Mouse (Mus musculus) CH12.LX (cell line): Measurements from ENCODE around the gene BC035044. TPM values are rescaled to one million over a fixed set of nuclear protein-coding genes. Genes with fewer than 3 reads are reported as not detected.
"Not testable (repeated sequence)": the region's sequence is repeated elsewhere in the genome, so short reads cannot be mapped to it uniquely, and the experiment has no call there.

Source experiments
- DNase-seq: peaks from one replicate; pipeline ENCODE4 v3.0.0-alpha.2; 2013; ENCODE audit errors: extremely low read depth
- H3K27ac ChIP-seq: 2 replicates; pipeline ENCODE4 v1.5.1; 2012; ENCODE audit warnings: low read depth, mild to moderate bottlenecking, control low read depth, moderate library complexity; ENCODE audit not compliant: insufficient read depth
- H3K27me3 ChIP-seq: replicated peaks from 2 replicates; pipeline ENCODE3; 2012; ENCODE audit warnings: inconsistent platforms
- H3K36me3 ChIP-seq, 2 experiments: replicated peaks in 1 of 2; 2 replicates each; pipeline versions ENCODE3 to v1.6.1; 2012; ENCODE audit warnings: inconsistent platforms in 1 of 2, low read length in 1 of 2, mild to moderate bottlenecking in 1 of 2, mixed read lengths in 1 of 2, moderate library complexity in 1 of 2; ENCODE audit not compliant: control insufficient read depth in 1 of 2, insufficient read depth in 1 of 2
- H3K4me1 ChIP-seq, 2 experiments: 2 replicates each; pipeline ENCODE4 v1.6.1; 2012; ENCODE audit warnings: inconsistent platforms in 1 of 2, moderate library complexity in 1 of 2; ENCODE audit not compliant: insufficient read depth in 2 of 2, control insufficient read depth in 1 of 2
- H3K4me2 ChIP-seq: 2 replicates; pipeline ENCODE4 v1.6.1; 2012; ENCODE audit warnings: low read depth, mild to moderate bottlenecking, control low read depth; ENCODE audit not compliant: poor library complexity, insufficient read depth, severe bottlenecking
- H3K4me3 ChIP-seq, 3 experiments: fragments of 150-350 bp in 1 of 3; sonication (generic) in 1 of 3; replicated peaks in 1 of 3; 2 replicates each; pipeline versions ENCODE3 to v1.5.1; 2011 to 2012; ENCODE audit warnings: low read depth in 2 of 3, low read length in 2 of 3, mild to moderate bottlenecking in 2 of 3, moderate library complexity in 2 of 3, control low read depth in 1 of 3, improper control_type of control experiment in 1 of 3, inconsistent platforms in 1 of 3, mixed read lengths in 1 of 3; ENCODE audit not compliant: poor library complexity in 1 of 3
- H3K79me2 ChIP-seq: replicated peaks from 2 replicates; pipeline ENCODE4 v1.6.1; 2012; ENCODE audit warnings: mild to moderate bottlenecking, moderate library complexity; ENCODE audit not compliant: control insufficient read depth, poor library complexity, insufficient read depth, severe bottlenecking; ENCODE audit errors: extremely low read depth
- H3K9ac ChIP-seq: 2 replicates; pipeline ENCODE4 v1.6.1; 2012; ENCODE audit warnings: low read depth, mild to moderate bottlenecking, control low read depth, moderate library complexity; ENCODE audit not compliant: insufficient read depth
- H3K9me3 ChIP-seq: replicated peaks from 2 replicates; pipeline ENCODE3; 2012; ENCODE audit warnings: low read length, inconsistent platforms, mixed read lengths
- CTCF ChIP-seq, 2 experiments: IDR thresholded peaks in 1 of 2; conservative IDR thresholded peaks in 1 of 2; 2 replicates each; pipeline ENCODE4 v1.5.1; 2011 to 2012; ENCODE audit warnings: low read depth in 2 of 2, low read length in 2 of 2, improper control_type of control experiment in 1 of 2, inconsistent platforms in 1 of 2, mild to moderate bottlenecking in 1 of 2, moderate library complexity in 1 of 2
- ELF1 ChIP-seq: IDR thresholded peaks from 2 replicates; pipeline ENCODE4 v1.6.1; 2014; ENCODE audit warnings: low read depth, mild to moderate bottlenecking, inconsistent platforms, low read length, improper control_type of control experiment
- JUN ChIP-seq: IDR thresholded peaks from 2 replicates; pipeline ENCODE4 v1.6.1; 2011; ENCODE audit warnings: low read depth, mild to moderate bottlenecking, low read length, improper control_type of control experiment, moderate library complexity; ENCODE audit not compliant: insufficient read depth
- JUND ChIP-seq: conservative IDR thresholded peaks from 2 replicates; pipeline ENCODE4 v1.6.1; 2011; ENCODE audit warnings: low read depth, low read length, improper control_type of control experiment
- KAT2A ChIP-seq: IDR thresholded peaks from 2 replicates; pipeline ENCODE4 v1.6.1; 2012; ENCODE audit warnings: low read length, improper control_type of control experiment, inconsistent platforms; ENCODE audit not compliant: insufficient replicate concordance
- MAFK ChIP-seq: IDR thresholded peaks from 2 replicates; pipeline ENCODE4 v1.6.1; 2011; ENCODE audit warnings: low read length, improper control_type of control experiment; ENCODE audit not compliant: insufficient replicate concordance
- NRF1 ChIP-seq: IDR thresholded peaks from 2 replicates; pipeline ENCODE4 v1.6.1; 2014; ENCODE audit warnings: low read depth, mild to moderate bottlenecking, inconsistent platforms, low read length, improper control_type of control experiment, moderate library complexity
- POLR2A ChIP-seq: IDR thresholded peaks from 2 replicates; pipeline ENCODE4 v1.6.1; 2011; ENCODE audit warnings: low read depth, mild to moderate bottlenecking, improper control_type of control experiment, low read length
- SIN3A ChIP-seq: IDR thresholded peaks from 2 replicates; pipeline ENCODE4 v1.6.1; 2012; ENCODE audit warnings: low read length, improper control_type of control experiment, inconsistent platforms
- SMC3 ChIP-seq: IDR thresholded peaks from 2 replicates; pipeline ENCODE4 v1.6.1; 2011; ENCODE audit warnings: low read depth, low read length, improper control_type of control experiment
- TBP ChIP-seq: conservative IDR thresholded peaks from 2 replicates; pipeline ENCODE4 v1.6.1; 2011; ENCODE audit warnings: low read depth, low read length, improper control_type of control experiment
- ZNF384 ChIP-seq: IDR thresholded peaks from 2 replicates; pipeline ENCODE4 v1.6.1; 2012; ENCODE audit warnings: low read depth, low read length, improper control_type of control experiment, inconsistent platforms
- dilution Hi-C: fragments of 300-500 bp; cut with MboI; formaldehyde crosslinking; loops from 2 replicates; pipeline ENCODE4 v1.14.3; 2020; ENCODE audit warnings: low sequenced_read_pairs; ENCODE audit not compliant: extremely low pct_unique_long_range_greater_than_20kb, extremely low pct_ligation_motif_present
- in situ Hi-C: fragments of 300-500 bp; cut with MboI; formaldehyde crosslinking; loops from 3 replicates; pipeline ENCODE4 v1.14.3; 2019; ENCODE audit warnings: low sequenced_read_pairs, low pct_ligation_motif_present, low pct_unique_long_range_greater_than_20kb, mixed read lengths
- polyA plus RNA-seq: library from polyadenylated mRNA; unstranded; fragments of >175 nt; gene quantifications from 2 replicates; pipeline ENCODE4 v1.2.1, GENCODE M21; 2012; ENCODE audit warnings: low read depth; ENCODE audit not compliant: insufficient read length
- total RNA-seq, 2 experiments: library from RNA; depleted of rRNA; stranded (reverse); fragments of 300-350 nt in 1 of 2; fragments of >200 nt in 1 of 2; gene quantifications; 2 replicates each; pipeline ENCODE4 v1.2.3; 2012 to 2014

Gene BC035044
- total and polyA plus RNA-seq, 3 experiments = 49.7 to 121 (median 51.6) TPM

DNA sequence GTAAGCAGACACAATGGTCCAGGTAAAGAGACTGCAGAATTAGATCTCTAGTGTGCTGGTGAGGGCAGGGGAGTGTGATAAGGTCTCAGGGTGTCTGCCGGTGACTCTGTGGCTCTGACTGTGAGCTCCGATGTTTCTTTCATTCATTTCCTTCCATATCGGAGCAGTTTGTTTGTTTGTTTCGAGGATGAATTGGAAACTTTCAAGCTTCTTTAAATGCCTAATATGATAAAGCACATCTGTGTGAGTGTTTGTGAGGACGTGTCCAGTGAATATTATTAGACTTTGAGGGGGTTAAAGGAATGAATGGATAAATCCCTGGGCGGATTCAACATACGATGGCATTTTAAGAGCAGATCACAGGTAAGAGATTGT is 91.0 kb downstream of the BC035044 start:
- DNase-seq = no peak

DNA sequence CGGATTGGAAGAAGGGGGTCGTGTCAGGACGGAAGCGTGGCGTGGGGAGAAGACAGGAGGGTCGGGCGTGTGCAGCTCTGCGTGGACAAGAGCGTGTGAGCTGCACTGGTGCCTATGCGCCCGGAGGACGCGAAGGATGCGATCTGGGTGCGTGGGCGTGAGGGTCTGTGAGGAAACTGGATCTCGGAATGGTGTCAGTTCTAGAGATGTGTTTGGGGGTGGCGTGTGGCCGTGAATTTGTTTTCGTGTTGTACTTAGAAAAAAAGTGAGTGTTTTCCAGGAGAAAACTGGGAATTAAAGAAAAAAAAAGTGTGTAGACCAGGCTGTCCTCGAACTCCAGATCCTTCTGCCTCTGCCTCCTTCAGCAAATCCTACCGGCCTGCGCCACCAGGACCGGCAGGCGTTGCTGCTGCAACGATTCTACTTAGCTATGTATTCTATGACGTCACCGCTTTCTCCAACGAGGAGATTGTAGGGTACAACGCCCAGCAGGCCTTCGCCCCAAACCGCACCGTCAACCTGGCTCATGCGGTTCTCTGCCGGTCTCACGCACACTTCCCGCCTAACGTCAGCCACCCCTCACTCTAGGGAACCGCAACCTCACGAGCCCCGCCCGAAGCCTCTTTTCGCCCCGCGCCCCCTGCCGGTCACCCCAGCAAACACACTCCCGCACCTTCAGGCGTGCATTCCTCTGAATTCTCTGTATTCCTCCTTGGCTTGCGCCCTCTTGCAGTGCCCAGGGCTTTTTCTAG is 91.6 kb downstream of the BC035044 start:
- H3K36me3 ChIP-seq, H3K27me3 ChIP-seq, H3K9me3 ChIP-seq, dilution Hi-C loops, H3K79me2 ChIP-seq: not testable (repeated sequence)
- peak overlapping the region; percentile 60 to 95 (median 80) for H3K4me3 ChIP-seq
- in situ Hi-C loops = loop anchor here (5.0 kb wide), 1 partner anchor 37 kb away; no protein-coding TSS in a partner anchor
- H3K4me2 ChIP-seq = peak overlapping the region; percentile 71; the same call in 1 of the 2 replicates
- TF ChIP-seq TBP (peak; percentile 99), CTCF (conservative IDR thresholded peaks at IDR 0.05 in 1 of 2, IDR thresholded peaks at IDR 0.05 in 1 of 2; ENCODE audit: low read depth in 2 of 2, low read length in 2 of 2) (peak; percentile 28 to 63; a peak in 3 of 4 replicates), JUN (peak; percentile 90), ZNF384 (peak; percentile 74), SIN3A (0 out of 2 replicates have a peak, but pooled peaks have one; percentile 30), MAFK (peak; percentile 94), POLR2A (peak; percentile 33; the same call in 1 of the 2 replicates), KAT2A (peak; percentile 79; the same call in 1 of the 2 replicates), ELF1 (peak; percentile 96), NRF1 (peak; percentile 66; the same call in 1 of the 2 replicates), JUND (peak; percentile 96), SMC3 (peak; percentile 62)
- peak overlapping the region; percentile 96 for H3K9ac ChIP-seq
- peaks cover 16 to 55% of the 10 kb centered on the region in 2 experiments for H3K4me1 ChIP-seq
- peak; percentile 77 for DNase-seq
- H3K27ac ChIP-seq = peak overlapping the region; percentile 95

More for the DNA sequence above, 91.0 kb downstream of the BC035044 start:
- H3K4me3 ChIP-seq = peak overlapping the region; percentile 24 to 95 (median 46)
- H3K79me2 ChIP-seq = no peaks in the 10 kb centered on the region
- H3K4me2 ChIP-seq = peak overlapping the region; percentile 71
- in situ Hi-C loops (loop anchor here (5.0 kb wide), 1 partner anchor 38 kb away; no protein-coding TSS in a partner anchor), dilution Hi-C loops (no loop called here)
- H3K36me3 ChIP-seq = no peaks in the 10 kb centered on the region
- TF ChIP-seq TBP = no peak
- TF ChIP-seq CTCF (conservative IDR thresholded peaks at IDR 0.05 in 1 of 2, IDR thresholded peaks at IDR 0.05 in 1 of 2; ENCODE audit: low read depth in 2 of 2, low read length in 2 of 2) = 0 out of 4 replicates have a peak, but pooled peaks of 1 of the 2 experiments have one; percentile 2
- no peaks in the 10 kb centered on the region for H3K27me3 ChIP-seq
- H3K9me3 ChIP-seq = no peaks in the 10 kb centered on the region
- H3K9ac ChIP-seq = 0 out of 2 replicates have a peak overlapping the region, but pooled peaks have one; percentile 18
- H3K27ac ChIP-seq = no peak overlapping the region
- peaks cover 14 to 55% of the 10 kb centered on the region in 2 experiments for H3K4me1 ChIP-seq

Other genes with a start within 250 kb of the BC035044 start
- not detected in 2 replicates for gene Clec2h, start 228.7 kb downstream of the BC035044 start, total RNA-seq (2012; rRNA removed)
- gene Clec2h, start 228.7 kb downstream of the BC035044 start, total RNA-seq (2014; rRNA removed) = not detected in 2 replicates
- not detected in 2 replicates for gene Clec2h, start 228.7 kb downstream of the BC035044 start, polyA plus RNA-seq
- 1.1 and 1.3 TPM in 2 replicates for gene Klrb1, start 168.1 kb downstream of the BC035044 start, total RNA-seq (2012; rRNA removed)
- 1.1 and 1.3 TPM in 2 replicates for gene Klrb1, start 168.1 kb downstream of the BC035044 start, total RNA-seq (2014; rRNA removed)
- 0.29 and 0.79 TPM in 2 replicates for gene Klrb1, start 168.1 kb downstream of the BC035044 start, polyA plus RNA-seq
- not detected in 2 replicates for gene Klrb1c, start 101.9 kb downstream of the BC035044 start, total RNA-seq (2012; rRNA removed)
- not detected in 2 replicates for gene Klrb1c, start 101.9 kb downstream of the BC035044 start, total RNA-seq (2014; rRNA removed)
- not detected in 2 replicates for gene Klrb1c, start 101.9 kb downstream of the BC035044 start, polyA plus RNA-seq
- gene Gm44511, start 64.8 kb downstream of the BC035044 start, total RNA-seq (2012; rRNA removed) = not detected in 2 replicates
- gene Gm44511, start 64.8 kb downstream of the BC035044 start, total RNA-seq (2014; rRNA removed) = not detected in 2 replicates
- not detected in 2 replicates for gene Gm44511, start 64.8 kb downstream of the BC035044 start, polyA plus RNA-seq
- gene Klrb1b, start 64.8 kb downstream of the BC035044 start, total RNA-seq (2012; rRNA removed) = not detected in 2 replicates
- not detected in 2 replicates for gene Klrb1b, start 64.8 kb downstream of the BC035044 start, total RNA-seq (2014; rRNA removed)
- gene Klrb1b, start 64.8 kb downstream of the BC035044 start, polyA plus RNA-seq = not detected in 2 replicates
- gene Clec2i, start 3.5 kb downstream of the BC035044 start, total RNA-seq (2012; rRNA removed) = 34.4 and 38.5 TPM in 2 replicates
- gene Clec2i, start 3.5 kb downstream of the BC035044 start, total RNA-seq (2014; rRNA removed) = 104 and 134 TPM in 2 replicates
- gene Clec2i, start 3.5 kb downstream of the BC035044 start, polyA plus RNA-seq = 80.7 and 90.3 TPM in 2 replicates
- 66.5 and 91.7 TPM in 2 replicates for gene Clec2g, start 43.3 kb upstream of the BC035044 start, total RNA-seq (2012; rRNA removed)
- 142 and 169 TPM in 2 replicates for gene Clec2g, start 43.3 kb upstream of the BC035044 start, total RNA-seq (2014; rRNA removed)
- gene Clec2g, start 43.3 kb upstream of the BC035044 start, polyA plus RNA-seq = 78.9 and 82.0 TPM in 2 replicates
- gene Klrb1f, start 154.8 kb upstream of the BC035044 start, total RNA-seq (2012; rRNA removed) = 0.38 and 0.68 TPM in 2 replicates
- 0.21 and 0.38 TPM in 2 replicates for gene Klrb1f, start 154.8 kb upstream of the BC035044 start, total RNA-seq (2014; rRNA removed)
- gene Klrb1f, start 154.8 kb upstream of the BC035044 start, polyA plus RNA-seq = 0.23 and 0.25 TPM in 2 replicates
- gene Clec2e, start 209.8 kb upstream of the BC035044 start, total RNA-seq (2012; rRNA removed) = not detected in 2 replicates
- not detected in 2 replicates for gene Clec2e, start 209.8 kb upstream of the BC035044 start, total RNA-seq (2014; rRNA removed)
- not detected in 2 replicates for gene Clec2e, start 209.8 kb upstream of the BC035044 start, polyA plus RNA-seq